Mouse (Mus musculus) neutrophil, adult 65 days (primary cell): ENCODE results near the gene Gm906. TPM values are rescaled to one million over a fixed set of nuclear protein-coding genes. Genes with fewer than 3 reads are reported as not detected.

Source experiments
- total RNA-seq: library from RNA; stranded (reverse); gene quantifications from 2 replicates; pipeline ENCODE4 v1.2.4, GENCODE M21; 2023

Gene Gm906
- not detected in 2 replicates for total RNA-seq

DNA sequence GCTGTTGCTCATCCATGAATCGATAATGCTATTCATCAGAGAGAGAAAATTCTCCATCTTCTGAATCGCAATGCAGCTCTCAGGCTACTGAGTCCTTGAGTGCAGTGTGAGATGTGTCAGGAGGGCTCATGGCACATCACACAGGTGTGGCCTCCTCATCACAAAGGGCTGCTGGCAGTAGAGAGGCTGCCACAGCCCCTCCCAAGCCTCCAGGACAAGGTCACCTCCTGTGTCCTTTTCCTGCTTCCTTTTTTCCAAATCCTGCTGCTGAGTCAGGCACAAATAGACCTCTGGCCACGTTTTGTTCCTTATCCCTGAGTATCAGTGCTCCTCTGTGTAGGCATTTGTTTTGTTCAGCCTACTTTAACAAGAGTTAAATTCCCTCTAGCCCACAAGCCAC, at the start of gene Gm906:
Gene Gm906, minus strand, starts transcription at position 101 of the 400 bp plus-strand sequence.

Other genes with a start within 250 kb of the Gm906 start
- gene Fbxw17, start 167.6 kb upstream of the Gm906 start, total RNA-seq: 10.0 and 12.7 TPM in 2 replicates
- not detected in 2 replicates for gene Gm47429, start 193.6 kb upstream of the Gm906 start, total RNA-seq
- not detected in 2 replicates for gene Nutm2, start 217.0 kb upstream of the Gm906 start, total RNA-seq